Mouse (Mus musculus) kidney, adult 2 months (tissue): ENCODE data around the gene Aspdh.

Experiments used
- CTCF ChIP-seq: fragments of 200-500 bp; conservative IDR thresholded peaks from 2 replicates; pipeline ENCODE4 v1.5.1; 2011; ENCODE audit warnings: low read depth, mild to moderate bottlenecking, control low read depth, low read length, moderate library complexity, mixed read lengths; ENCODE audit not compliant: insufficient read depth, insufficient read length
- POLR2A ChIP-seq: fragments of 200-500 bp; IDR thresholded peaks from one replicate; pipeline ENCODE4 v1.6.1; 2011; ENCODE audit warnings: low read depth, low read length, control low read depth

DNA sequence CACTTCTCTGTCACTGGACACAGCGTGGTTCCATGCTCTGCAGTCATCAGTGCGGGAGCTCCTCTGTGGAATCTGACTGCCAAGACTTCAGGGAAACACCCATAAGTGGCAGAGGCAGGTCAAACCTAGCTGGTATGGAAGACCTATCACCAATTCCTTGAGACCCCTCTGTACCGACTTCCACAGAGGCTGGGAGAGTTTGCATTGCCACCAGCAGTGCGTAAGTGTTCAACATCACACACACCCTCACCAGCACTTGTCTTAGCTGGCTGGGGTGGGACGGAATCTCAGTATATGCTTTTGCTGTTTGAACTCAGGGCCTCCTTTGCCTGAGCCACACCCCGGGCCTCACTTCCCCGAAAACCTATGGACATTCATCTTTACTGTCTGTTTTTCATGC lies 22.7 kb downstream of the Aspdh start:
- TF ChIP-seq CTCF (no peak), POLR2A (no peak)
